Mouse (Mus musculus) monocyte, adult 2 months (primary cell): Measurements from ENCODE around the gene Mpp3.

ENCODE experiments used
- DNase-seq, 2 experiments: peaks; one replicate each; pipeline ENCODE4 v3.0.0; 2022; ENCODE audit warnings: low spot score in 2 of 2, low read depth in 1 of 2

Mpp3 gene

DNA sequence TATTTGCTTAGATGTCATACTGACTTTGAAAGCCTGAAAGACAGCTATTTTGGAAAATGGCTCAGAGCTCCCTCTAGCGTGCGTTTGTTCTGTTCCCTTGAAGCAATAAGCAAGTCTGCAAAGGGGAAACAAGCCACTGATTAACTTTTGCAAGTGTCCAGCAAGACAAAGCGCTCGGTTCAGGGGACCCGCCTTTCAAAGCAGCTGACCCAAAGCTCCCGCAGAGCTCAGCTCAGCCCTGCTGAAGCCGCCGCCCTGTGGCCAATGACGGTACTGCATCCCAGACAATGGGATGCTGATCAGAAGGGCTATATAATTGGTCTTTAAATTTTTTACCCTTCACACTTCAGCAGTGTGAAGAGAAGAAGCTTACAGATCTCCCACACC lies 11.9 kb upstream of the Mpp3 start:
- DNase-seq, result peak; percentile 77 to 78

DNA sequence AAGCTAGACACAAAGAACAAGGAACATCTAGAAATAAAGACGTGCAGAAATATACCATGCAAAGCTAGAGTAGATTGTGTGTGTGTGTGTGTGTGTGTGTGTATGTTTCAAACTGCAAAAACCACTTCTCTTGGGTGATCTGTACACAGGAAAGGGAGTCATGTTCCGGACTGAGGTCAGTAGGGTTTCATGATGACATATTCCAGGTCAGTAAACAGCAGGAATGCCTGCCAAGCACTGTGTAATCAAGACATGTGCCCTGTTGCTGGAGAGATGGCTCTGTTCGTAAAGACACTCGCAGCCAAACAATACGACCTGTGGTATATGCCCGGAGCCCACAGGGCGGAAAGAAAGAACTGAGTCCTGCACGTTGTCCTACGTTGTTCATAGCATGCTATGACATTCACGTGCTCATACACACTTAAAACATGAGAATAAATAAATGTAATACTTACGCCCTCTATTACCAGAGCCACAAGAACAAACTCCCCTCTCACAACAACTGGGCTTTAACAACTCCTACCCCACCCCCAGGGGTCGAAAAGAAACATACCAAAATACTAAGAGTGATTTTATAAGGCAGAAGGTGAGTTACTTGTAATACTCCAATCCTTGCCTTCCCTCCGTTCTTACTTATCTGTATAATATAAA lies 11.4 kb upstream of the Mpp3 start:
- no peak for DNase-seq

DNA sequence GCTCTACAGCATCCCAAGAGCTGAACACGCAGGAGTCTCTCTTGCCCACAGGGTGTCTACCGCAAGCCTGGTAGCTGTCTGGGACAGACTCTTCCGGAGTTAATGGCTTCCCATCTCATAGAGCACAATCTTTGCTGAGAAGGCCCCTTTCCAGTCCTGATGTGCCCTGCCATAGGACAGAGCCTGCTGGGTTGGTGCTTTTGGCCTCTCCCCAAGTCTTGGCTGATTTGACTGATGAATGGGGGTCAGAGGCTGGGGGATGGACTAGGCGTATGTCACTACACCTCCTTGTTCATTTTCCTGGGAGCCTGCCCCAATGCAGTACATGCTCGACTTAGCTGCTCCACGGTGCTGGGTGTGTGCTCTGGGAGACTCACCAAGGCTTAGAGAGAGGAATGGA lies 9.5 kb upstream of the Mpp3 start:
- no peak for DNase-seq

DNA sequence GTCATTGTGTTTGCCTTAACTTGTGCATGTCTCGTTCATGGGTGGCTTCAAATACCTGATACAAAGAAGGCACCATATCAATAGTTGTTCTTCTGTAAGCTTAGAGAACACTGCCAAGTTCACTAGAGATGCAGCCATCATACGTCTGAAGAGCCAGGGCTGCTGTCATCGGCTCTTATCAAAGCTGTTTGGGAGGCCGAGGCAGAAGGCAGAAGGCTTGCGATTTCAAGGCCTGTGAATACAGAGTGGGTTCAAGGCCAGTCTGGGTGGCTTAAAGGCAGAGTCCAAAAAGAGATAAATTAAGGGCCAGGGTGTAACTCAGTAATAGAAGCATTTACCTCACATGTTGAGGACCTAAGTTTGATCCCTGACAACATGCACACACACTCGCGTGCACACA lies 8.1 kb upstream of the Mpp3 start:
- no peak for DNase-seq

DNA sequence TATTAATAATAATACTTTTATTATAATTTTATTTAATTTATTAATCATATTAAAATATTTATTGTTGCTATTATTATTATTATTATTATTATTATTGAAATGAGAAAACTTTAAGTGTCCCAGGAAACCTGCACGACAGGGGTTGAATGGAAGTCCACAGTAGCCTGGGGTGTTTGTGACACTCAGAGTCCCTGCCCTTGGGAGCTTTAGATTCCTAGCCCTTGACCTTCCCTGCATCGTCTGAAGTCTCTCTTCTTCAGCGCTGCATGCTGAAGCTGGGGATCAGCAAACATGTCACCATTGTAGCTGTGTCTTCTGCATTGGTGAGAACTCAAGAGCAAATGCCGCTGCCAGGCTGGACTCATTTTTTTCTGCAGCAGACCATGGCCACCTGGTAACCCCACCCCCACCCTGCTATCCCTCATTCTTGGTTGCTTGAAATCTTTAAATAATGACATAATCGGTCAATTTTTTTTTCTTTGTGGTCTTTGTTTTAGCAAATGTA lies 7.2 kb upstream of the Mpp3 start:
- DNase-seq, result no peak

DNA sequence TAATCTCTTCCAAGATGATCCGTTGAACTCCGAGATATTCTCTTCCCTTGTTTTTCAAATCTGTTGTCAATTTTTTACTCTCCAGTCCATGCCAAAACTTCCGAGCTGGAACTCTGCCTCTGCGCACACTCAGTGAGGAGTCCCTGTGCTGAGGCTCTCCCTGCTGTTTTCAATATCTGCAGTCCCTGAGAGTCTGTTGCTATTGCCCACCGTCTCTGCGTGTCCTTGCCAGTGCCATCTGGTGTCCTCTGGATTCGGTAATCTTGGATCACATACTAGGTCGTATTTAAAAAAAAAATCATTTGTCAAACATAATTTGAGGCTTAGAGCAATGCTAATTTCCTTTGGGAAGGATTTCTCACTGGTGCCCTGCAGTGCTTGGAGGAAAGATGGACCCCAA lies 6.6 kb upstream of the Mpp3 start:
- DNase-seq, result no peak

DNA sequence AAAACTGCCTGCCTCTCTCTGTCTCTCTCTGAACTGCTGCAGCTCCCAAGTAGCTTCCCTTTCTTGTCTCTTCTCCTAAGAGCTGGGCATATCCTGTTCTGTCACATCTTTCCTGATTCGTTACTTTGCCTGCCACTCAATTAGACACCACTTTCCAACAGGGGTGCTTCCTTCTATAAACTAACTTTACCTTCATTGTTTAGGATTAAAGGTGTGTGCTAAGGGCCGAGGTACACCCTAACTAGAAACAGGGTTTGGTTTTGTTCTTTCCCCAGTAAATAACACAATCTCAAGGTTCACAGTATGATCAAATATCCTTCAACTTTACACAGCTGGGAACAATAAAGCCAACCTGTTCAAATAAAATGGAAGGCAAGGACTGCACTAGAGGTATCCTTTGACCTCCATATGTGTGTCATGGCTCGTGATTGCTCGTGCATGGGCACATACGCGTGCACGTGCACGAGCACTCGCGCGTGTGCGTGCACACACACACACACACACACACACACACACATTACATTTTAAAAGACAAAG lies 4.9 kb upstream of the Mpp3 start:
- DNase-seq, result no peak

DNA sequence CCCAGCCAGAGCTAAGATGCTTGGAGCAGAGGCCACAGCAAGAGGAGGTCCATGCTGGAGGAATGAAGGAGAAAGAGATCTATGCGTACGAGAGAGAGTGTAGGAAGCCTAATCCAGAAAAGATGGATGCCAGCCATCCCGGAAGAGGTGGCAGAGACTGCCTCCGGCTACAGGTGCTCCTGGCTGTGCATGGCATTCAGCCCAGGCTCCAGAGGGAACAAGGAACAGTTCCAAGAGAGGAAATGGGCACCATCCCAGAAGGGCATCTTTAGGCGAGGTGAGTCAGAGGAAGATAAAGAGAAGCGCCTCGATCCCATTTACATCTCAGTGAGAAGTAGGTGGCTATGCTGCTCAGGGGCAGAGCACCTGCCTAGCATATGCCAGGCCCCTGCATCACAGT lies 2.9 kb upstream of the Mpp3 start:
- DNase-seq, result no peak

DNA sequence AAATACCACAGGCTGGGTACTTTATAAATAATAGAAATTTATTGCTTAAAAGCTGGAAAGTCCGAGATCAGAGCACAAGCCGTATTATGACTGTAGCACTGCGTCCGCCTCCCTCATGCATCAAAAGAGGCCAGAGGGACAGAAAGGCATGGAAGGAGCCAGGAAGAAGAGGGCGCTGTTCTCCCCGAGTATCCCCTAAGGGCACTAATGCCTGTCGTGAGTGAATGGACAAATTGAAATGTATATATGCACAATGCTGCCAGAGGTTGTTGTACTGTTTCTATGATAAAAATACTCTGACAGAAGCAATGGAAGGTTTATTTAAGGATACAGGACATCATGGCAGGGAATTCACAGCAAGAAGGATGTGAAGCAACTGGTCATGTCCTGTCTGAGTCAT lies 1.7 kb upstream of the Mpp3 start:
- DNase-seq, result no peak

DNA sequence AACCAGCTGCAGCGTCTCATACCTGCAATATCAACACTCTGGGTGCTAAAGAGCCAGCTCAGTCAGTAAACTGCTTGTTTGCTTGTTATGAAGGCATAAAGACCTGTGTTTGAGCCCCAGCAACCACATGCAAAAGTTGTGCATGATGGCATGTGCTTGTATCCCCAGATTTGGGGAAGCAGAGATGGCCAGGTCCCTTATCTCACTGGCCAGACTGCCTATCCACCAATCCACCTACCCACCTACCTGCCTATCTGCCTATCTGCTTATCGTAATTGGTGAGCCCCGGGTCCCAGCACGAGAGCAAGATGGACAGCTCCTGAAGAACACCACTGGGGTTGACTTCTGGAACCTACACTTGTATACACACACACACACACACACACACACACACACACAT lies 1.0 kb upstream of the Mpp3 start:
- no peak for DNase-seq

DNA sequence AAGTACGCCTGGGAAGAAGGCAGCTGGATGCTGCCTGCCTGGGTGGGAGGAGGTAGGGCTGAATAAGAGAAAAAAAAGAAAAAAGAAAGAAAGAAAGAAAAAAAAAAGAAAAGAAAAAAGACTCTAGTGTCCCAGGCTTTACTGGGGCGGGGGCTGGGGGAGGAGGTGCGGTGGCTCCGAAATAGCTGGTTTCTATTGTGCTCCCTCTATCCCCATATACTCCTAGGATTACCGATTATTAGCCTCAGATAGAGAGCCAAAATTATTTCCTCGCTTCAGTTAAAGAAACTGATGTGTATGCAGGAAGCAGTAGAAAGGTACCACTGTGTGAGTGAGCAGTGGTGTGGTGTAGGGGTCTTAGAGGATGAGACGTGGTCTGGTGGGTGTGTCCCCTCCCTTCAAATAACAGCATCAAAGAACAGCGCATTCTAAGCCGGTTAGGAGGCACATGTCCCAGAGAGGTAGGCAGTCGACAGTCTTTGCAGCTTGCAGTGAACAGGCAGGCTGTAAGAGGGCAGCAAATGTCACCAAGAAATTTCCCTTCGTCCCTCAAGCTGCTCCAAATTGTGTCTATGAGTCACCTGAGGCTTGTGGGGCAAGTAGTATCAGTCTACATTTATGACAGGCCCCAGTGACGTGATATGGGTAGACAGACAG lies 772 bp downstream of the Mpp3 start:
- no peak for DNase-seq

DNA sequence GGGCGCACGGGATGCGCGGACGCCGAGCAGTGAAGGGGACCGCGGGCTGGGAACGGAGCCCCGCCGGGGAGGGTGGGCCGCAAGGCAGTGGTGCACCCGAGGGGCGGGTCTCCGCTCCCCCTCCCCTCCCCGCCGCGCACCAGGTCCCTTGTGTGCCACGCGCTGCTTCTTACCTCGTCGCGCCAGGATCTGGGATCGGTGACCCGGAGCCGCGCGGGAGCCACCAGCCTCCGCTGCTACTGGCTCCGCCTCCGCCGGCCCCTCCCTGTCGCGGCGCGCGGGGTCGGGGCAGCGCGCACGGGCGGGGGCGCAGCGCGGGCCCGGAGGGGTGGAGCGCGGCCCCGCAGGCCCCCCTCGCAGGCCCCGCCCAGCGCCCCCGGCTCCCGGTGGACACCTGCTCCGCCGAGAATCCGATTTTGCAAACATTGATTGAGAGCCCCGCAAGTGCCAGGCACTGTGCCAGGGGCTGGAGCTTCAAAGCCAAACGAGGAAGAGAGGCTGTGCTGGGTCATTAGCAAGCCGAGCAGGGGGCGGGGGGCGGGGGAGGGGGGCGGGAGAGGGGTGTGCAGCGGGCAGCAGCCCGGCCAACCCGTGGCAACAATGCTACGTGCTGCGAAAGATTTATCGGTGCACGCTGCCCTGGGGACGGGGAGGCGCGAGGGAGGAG lies 1.4 kb downstream of the Mpp3 start:
- no peak for DNase-seq

DNA sequence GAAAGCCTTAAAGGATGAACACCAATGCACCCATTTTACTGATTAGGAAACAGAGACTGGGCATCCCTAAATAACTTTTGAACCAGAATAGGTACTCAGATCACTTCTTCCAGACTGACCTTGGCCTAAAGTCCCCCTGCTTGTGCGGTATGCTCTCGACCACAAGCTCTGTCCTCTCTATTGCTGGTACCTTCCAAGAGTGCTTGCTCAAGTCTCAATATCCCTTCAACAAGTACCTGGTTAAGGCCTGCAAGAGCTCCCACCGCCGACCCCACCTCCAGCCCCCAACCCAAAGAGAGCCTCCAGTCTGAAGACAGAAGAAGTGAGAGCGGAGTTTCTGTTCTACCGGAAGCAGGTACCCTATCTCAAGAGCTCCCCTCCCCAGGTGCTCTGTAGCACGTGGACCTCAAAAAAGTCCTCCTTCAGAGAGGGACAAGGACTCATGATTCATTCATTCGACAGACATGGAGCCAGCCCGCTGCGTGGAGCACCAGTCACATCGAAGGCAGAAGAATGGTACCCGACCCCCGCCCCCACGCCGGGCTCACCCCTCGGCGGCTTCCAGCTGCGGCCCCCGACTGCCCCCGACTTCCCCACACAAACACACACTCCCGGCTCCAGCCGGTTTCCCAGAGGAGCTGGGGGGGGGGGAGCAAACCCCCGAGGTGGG lies 2.1 kb downstream of the Mpp3 start:
- no peak for DNase-seq

DNA sequence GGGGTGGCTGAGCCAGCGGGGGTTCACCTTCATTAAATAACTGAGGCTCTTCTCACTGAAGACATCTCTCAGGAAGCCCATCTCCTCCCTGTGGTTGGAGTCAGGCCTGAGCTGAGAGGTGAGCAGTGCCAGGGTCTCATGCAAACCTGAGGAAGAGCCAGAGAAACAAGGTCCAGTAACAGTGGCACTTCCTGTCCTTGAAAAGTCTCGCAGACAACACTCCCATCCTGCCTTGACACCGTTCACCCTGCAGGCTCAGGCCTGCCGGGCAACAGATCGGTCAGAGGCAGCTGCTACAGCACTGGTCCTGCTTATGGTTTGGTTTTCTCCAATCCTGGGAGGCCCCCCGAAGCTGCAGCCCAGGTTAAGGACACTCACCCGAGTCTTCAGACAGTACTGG lies 2.9 kb downstream of the Mpp3 start:
- DNase-seq, result no peak

DNA sequence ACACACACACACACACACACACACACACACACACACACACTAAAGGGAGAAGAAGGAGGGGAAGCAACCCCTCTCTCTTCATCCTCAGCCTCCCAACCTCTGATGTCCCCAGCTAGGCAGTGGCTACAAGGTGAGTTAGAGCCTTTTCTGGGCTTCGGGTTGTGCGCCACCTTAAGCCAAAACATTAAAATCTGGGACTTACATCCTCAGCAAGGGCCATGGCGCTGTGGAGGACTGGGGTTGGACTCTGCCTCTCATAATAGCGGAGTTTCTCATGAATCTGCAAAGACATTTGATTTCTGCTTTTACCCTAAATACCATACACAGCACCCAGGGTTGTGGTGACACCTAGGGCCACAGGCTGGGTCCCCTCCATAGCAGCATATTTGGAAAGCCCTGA lies 3.4 kb downstream of the Mpp3 start:
- no peak for DNase-seq

DNA sequence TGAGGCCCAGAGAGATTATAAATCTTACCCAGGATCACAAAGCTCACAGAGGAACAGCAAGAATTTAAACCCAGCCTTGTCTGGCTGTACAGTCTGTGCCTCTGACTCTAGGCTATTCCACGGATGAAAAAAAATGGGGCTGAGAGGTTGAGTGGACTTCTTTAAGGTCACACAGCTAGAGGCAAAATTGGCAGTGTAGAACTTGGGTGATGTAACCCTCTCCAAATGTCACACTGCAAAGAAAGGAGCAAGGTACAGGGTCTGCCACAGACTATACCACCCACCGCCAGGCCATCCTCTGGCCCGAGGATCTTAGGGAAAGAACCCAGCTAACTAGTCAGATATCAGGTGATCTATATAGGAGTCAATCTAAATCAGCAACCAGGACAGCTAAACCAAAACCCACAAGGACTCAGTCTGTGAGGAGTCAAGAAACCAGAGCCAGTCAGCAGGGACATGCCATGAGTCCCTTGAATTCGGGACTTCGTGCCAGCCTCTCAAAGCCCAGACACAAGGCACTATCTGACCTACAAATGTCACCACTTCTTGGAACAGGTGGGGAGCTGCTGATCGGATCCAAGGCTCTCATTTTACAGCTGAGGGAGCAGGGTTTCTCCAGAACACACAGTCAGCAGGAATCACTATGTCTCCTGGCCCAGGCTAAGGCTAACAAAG lies 4.0 kb downstream of the Mpp3 start:
- DNase-seq, result no peak

DNA sequence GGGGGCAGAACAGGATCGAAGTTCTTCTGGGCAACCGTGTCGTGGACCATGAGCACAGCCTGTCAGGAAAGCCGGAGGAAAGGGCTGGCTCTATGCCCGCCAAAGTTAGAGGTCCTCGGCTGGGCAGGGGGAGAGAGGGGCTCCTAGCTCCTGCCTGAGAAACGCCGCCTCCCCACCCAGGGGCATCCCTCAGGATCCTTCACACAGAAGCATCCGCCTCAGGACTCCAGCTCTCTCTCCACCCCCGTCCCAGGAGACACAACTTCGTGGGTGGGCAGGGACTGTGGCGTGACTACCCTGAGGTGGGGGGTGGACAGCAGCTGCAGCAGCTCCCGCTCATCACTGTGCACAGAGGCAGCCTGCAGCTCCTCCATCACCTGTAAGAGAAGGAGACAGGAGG lies 4.9 kb downstream of the Mpp3 start:
- DNase-seq, result no peak

DNA sequence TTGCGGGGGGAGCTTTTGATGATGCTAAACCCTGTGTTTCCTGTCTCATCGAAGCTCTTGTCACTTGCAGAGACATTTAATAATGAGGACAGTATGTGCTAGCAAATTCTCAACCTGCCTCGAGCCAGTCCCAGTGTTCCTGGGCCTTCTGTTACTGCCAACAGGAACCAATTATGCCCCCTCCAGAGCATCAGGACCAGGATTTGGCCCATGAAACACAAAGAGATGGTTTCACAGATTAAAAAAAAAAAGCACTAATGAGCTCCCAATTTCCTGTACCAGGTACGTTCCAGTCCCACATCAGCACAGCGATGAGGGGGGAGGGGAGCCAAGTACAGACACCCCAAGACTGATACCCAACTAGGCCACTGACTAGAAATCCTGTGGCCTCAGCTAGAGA lies 7.1 kb downstream of the Mpp3 start:
- no peak for DNase-seq

DNA sequence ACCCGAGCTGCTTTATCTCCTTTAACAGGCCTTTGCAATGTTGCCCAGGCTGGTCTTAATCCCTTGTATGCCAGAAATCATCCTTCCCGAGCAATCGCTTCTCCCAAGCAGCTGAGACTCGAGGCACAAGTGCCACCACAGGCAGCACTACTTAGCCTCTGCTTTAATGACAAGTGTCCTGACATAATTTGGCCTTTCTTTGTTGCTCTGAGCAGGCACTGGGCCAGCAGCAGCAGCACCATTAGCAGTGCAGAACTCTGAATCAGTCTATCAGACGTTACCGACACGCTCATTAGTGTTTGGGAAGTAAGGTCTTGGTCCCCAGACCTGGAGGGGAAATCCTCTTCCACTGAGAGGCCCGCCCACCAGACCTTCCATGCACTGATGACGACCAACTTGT lies 8.5 kb downstream of the Mpp3 start:
- no peak for DNase-seq

DNA sequence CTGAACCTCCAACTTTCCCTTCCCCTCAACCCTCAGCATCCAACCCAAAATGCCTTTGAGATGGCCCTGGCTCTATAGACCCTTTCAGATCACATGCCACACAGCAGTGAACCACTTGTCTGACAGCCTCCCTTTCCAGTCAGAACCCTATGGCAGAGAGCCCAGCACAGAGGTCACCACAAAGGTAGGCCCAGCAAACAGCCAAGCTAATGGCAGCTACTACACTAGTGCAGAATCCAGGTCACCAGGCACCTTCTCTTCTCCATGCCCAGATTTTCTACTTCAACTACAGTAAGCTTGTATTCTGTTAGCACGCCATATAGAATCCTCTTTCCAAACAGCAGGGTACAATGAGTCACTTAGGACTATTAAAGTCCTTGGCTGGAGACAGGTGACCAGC lies 12.1 kb downstream of the Mpp3 start:
- DNase-seq, result no peak

DNA sequence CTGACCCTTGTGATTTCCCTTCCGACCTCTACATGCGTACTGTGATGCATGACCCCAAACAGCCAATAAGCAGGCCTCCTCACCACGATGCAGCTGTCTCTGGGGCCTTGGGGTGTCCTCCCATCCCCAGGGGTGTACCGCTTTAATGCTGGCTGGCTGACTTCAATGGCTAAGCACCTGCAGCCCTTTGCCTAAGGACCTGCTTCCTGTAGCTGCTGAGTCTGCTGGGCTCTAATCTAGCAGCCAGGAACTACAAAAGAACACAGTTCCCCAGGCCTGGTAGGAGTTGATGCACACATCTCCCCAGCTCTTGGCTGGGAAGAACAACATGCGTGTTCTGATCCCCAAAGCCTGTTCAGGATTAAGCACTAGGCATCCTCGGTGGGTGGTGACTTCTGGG lies 12.8 kb downstream of the Mpp3 start:
- DNase-seq, result no peak
